Mouse (Mus musculus): ENCODE data around the gene Siae. TPM values are rescaled to one million over a fixed set of nuclear protein-coding genes. Genes with fewer than 3 reads are reported as not detected.

Gene Siae
- polyA plus RNA-seq, 1 experiment, result 8.0 TPM

DNA sequence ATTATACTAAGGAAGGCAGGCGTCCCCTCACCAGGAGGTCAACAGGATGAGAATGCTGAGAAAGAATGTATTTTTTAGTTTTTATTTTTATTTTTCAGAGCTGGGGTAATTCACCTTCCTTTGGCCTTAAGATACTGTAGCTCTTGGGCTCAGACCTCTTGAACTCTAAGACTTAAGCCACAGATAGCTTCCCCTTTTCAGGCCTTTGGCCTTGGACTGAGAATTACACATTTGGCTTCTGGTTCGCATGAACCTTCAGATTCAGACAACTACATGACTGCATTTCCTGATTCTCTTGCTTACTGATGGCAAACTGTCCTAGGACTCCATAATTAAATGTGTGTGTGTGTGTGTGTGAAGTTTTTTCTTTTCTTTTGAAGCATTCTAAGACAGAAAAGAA is 43.1 kb downstream of the Siae start:
- 88% methylated on average over 2 of the region's 2 CpGs for WGBS

DNA sequence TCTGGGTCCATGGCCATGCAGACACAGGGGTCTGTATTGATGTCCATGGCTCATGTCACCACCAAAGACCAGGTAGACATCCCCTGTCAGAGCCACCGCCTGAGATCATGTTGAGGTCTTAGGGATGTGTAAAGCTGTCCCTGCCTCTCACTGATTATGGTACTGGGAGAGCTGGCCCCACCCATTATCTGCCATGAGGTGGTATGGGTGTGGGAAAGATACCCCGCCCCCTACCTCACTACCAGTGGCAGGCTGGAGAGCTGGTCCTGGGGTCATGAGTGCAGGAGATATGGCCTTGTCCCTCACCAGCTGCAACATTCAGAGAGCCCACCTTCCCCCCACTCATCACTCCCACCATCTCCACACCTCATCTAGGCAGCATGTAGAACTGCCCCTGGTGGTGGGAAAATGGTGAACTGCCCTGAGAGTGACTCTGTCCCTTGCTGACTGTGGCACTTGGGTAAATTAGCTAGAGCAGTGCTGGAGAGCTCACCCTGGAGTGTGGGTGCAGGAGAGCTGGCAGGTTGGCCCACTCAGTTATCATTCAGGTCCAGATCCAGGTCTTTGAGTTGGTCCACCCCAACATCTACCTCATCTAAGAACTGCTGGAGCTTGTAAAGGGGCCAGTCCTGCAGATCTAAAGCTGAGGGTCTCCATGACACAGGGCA is 45.2 kb downstream of the Siae start:
- Histone ChIP-seq H3K27me3 (ENCODE audit: control insufficient read depth, insufficient read depth, low read length) (no peaks in the 10 kb centered on the region; the same call in 1 of the 2 replicates), H3K27ac (ENCODE audit: insufficient read depth, low read depth, low read length) (no peak overlapping the region), H3K4me3 (ENCODE audit: low read depth, low read length) (no peak overlapping the region), H3K36me3 (ENCODE audit: control insufficient read depth, insufficient read depth, low read length) (no peaks in the 10 kb centered on the region), H3K4me1 (ENCODE audit: control insufficient read depth, insufficient read depth, insufficient read length, low read length) (no peaks in the 10 kb centered on the region)
- TF ChIP-seq POLR2A (IDR thresholded peaks at IDR 0.05; ENCODE audit: low read depth, low read length) (no peak), CTCF (IDR thresholded peaks at IDR 0.05; ENCODE audit: extremely low read depth, insufficient read length, insufficient replicate concordance, low read depth, low read length) (no peak)
- WGBS, result 86% methylated on average over 2 of the region's 2 CpGs

More for the DNA sequence above, 43.1 kb downstream of the Siae start:
- no peak overlapping the region for H3K4me3 ChIP-seq (ENCODE audit: low read depth, low read length)
- H3K27ac ChIP-seq (ENCODE audit: insufficient read depth, low read depth, low read length), result no peak overlapping the region
- TF ChIP-seq POLR2A (IDR thresholded peaks at IDR 0.05; ENCODE audit: low read depth, low read length) (no peak), CTCF (IDR thresholded peaks at IDR 0.05; ENCODE audit: extremely low read depth, insufficient read length, insufficient replicate concordance, low read depth, low read length) (no peak)
- no peaks in the 10 kb centered on the region for H3K36me3 ChIP-seq (ENCODE audit: control insufficient read depth, insufficient read depth, low read length)
- H3K27me3 ChIP-seq (ENCODE audit: control insufficient read depth, insufficient read depth, low read length), result no peaks in the 10 kb centered on the region; the same call in 1 of the 2 replicates
- H3K4me1 ChIP-seq (ENCODE audit: control insufficient read depth, insufficient read depth, insufficient read length, low read length), result no peaks in the 10 kb centered on the region

DNA sequence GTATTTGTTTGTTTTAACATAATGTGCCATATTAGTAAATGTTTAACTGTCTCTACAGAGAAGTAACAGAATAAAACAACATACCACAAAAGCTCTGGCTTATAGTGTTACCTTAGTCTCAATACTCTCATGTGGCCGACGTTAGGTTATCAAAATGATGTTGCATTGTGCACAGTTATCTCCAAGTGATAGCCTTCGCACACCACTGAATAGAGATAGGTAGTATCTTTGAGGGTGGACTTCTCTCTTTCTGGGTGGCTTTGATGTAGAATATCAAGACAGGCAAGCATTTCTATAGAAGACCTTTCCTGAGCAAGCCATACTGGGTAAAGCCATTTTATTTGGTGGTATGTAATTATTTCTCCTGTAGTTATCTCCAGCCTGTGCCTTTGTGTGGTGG is 49.6 kb downstream of the Siae start:
- no peak for TF ChIP-seq POLR2A (IDR thresholded peaks at IDR 0.05; ENCODE audit: low read depth, low read length)
- TF ChIP-seq CTCF (IDR thresholded peaks at IDR 0.05; ENCODE audit: extremely low read depth, insufficient read length, insufficient replicate concordance, low read depth, low read length), result no peak
- Histone ChIP-seq H3K4me3 (ENCODE audit: low read depth, low read length) (no peak overlapping the region), H3K36me3 (ENCODE audit: control insufficient read depth, insufficient read depth, low read length) (no peaks in the 10 kb centered on the region), H3K27ac (ENCODE audit: insufficient read depth, low read depth, low read length) (no peak overlapping the region), H3K27me3 (ENCODE audit: control insufficient read depth, insufficient read depth, low read length) (no peaks in the 10 kb centered on the region; the same call in 1 of the 2 replicates), H3K4me1 (ENCODE audit: control insufficient read depth, insufficient read depth, insufficient read length, low read length) (no peaks in the 10 kb centered on the region)
- 85% methylated on average over 3 of the region's 3 CpGs for WGBS

DNA sequence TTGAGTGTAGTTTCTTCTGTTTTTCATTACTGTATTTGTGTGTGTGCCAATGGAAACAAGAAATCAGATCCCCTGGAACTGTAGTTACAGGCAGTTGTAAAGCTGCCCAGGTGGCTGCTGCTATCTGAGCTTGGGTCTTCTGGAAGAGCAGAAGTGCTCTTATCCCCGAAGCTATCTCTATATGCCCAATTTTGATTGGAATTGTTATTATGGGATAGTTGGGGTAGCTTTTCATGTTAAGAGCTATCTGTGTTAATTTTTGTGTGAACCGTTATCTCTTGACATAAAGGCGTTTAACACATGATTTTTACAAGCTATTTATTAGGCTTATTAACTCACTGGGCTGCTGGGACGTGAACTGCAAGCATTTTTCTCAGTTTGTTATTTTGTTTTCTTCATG is 54.1 kb downstream of the Siae start:
- H3K27ac ChIP-seq (ENCODE audit: insufficient read depth, low read depth, low read length), result no peak overlapping the region
- no peaks in the 10 kb centered on the region for H3K27me3 ChIP-seq (ENCODE audit: control insufficient read depth, insufficient read depth, low read length)
- H3K36me3 ChIP-seq (ENCODE audit: control insufficient read depth, insufficient read depth, low read length), result no peaks in the 10 kb centered on the region
- H3K4me3 ChIP-seq (ENCODE audit: low read depth, low read length), result no peak overlapping the region
- WGBS, result 52% methylated on average over 4 of the region's 4 CpGs
- TF ChIP-seq POLR2A (IDR thresholded peaks at IDR 0.05; ENCODE audit: low read depth, low read length) (no peak), CTCF (IDR thresholded peaks at IDR 0.05; ENCODE audit: extremely low read depth, insufficient read length, insufficient replicate concordance, low read depth, low read length) (no peak)
- no peaks in the 10 kb centered on the region for H3K4me1 ChIP-seq (ENCODE audit: control insufficient read depth, insufficient read depth, insufficient read length, low read length)

DNA sequence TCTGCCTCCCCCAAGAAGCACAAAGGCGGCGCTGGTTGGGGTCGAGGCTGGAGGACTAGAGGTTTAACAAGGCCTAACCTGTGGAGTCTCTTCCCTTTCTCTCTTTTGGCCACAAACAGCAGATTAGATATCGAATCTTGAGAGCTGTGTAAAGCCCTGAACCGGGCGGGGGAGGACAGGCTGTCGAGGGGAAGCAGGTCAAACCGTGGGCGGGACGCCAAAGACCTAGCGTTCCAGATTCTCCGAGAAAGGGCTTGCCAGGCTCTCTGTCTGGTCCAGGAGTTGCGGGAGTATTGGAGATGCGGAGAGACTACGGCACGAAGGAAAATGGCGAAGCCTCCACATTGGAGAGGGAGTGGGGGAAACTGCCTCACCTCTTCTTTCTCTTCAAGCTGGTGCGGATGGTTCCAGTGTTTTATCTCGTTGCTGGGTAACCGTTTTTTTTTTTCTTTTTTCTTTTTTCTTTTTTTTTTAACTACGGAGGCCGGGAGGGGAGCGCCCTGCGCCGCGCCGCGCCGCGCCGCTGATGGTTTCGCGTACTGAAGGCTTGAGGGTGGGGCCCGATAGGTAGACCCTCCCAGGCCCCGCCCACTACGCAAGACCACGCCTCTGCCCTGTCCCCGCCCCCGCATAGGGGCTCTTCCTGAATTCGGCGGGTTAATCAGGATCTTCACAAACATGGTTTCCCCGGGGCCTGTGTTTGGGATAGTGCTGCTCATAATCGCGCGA is 57.8 kb downstream of the Siae start, which contains the start of gene Spa17:
Gene Spa17 (minus strand): TSS at position 541 of the 729 bp plus-strand sequence.
- peak within 1 kb of the TSS; percentile 83 for H3K4me3 ChIP-seq (ENCODE audit: low read depth, low read length)
- 0 out of 2 replicates have a peak, but pooled peaks cover 1% of the 10 kb centered on the region for H3K36me3 ChIP-seq (ENCODE audit: control insufficient read depth, insufficient read depth, low read length)
- H3K4me1 ChIP-seq (ENCODE audit: control insufficient read depth, insufficient read depth, insufficient read length, low read length), result no peaks in the 10 kb centered on the region
- TF ChIP-seq CTCF (IDR thresholded peaks at IDR 0.05; ENCODE audit: extremely low read depth, insufficient read length, insufficient replicate concordance, low read depth, low read length) (no peak), POLR2A (IDR thresholded peaks at IDR 0.05; ENCODE audit: low read depth, low read length) (no peak; the same call in 1 of the 2 replicates)
- WGBS, result under 1% methylated on average over 45 of the region's 45 CpGs
- H3K27me3 ChIP-seq (ENCODE audit: control insufficient read depth, insufficient read depth, low read length), result no peaks in the 10 kb centered on the region
- H3K27ac ChIP-seq (ENCODE audit: insufficient read depth, low read depth, low read length), result peak within 1 kb of the TSS; percentile 69

DNA sequence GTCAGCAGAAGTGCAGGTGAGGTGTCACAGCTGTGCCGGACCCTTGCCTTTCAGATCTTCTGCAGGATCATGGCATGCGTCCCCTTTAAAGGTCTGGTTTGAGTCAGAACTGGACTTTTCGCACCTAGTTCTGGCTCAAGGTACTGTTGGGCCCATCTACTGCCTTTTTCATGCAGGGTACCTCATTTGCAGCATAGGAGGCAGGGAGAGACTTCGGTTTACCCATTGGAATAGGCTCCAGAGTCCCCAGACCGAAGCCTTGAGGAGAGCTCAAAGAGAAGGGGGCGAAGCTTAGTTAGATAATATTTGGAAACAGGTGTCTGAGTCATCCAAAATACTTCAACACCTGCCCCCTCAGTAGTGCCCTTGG is 58.4 kb downstream of the Siae start:
- Histone ChIP-seq H3K36me3 (ENCODE audit: control insufficient read depth, insufficient read depth, low read length) (0 out of 2 replicates have a peak, but pooled peaks cover 1% of the 10 kb centered on the region), H3K4me3 (ENCODE audit: low read depth, low read length) (peak overlapping the region; percentile 83), H3K4me1 (ENCODE audit: control insufficient read depth, insufficient read depth, insufficient read length, low read length) (no peaks in the 10 kb centered on the region), H3K27ac (ENCODE audit: insufficient read depth, low read depth, low read length) (peak overlapping the region; percentile 69), H3K27me3 (ENCODE audit: control insufficient read depth, insufficient read depth, low read length) (no peaks in the 10 kb centered on the region)
- TF ChIP-seq CTCF (IDR thresholded peaks at IDR 0.05; ENCODE audit: extremely low read depth, insufficient read length, insufficient replicate concordance, low read depth, low read length) (no peak), POLR2A (IDR thresholded peaks at IDR 0.05; ENCODE audit: low read depth, low read length) (no peak)
- WGBS, result 12% methylated on average over 6 of the region's 6 CpGs

DNA sequence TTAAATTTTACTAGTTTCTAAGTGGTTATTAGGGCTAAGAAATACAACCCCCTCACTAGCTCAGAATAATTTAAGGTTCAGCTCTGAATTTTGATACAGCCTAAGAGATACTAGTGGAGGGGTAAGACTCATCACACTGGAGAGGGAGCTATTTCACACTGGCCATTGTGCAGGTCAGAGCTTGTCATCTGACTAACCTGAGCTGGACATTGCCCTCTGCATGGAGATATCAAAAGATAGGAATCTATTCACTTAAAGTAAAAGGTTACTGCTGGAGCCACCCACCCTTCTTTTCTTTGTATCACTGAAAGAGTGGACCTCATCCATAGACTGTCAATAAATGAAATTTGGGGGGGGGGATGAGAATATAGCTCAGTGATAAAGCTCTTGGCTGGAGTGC is 58.8 kb downstream of the Siae start:
- Histone ChIP-seq H3K4me1 (ENCODE audit: control insufficient read depth, insufficient read depth, insufficient read length, low read length) (no peaks in the 10 kb centered on the region), H3K4me3 (ENCODE audit: low read depth, low read length) (peak overlapping the region; percentile 83; the same call in 1 of the 2 replicates), H3K27ac (ENCODE audit: insufficient read depth, low read depth, low read length) (peak overlapping the region; percentile 69), H3K27me3 (ENCODE audit: control insufficient read depth, insufficient read depth, low read length) (no peaks in the 10 kb centered on the region), H3K36me3 (ENCODE audit: control insufficient read depth, insufficient read depth, low read length) (0 out of 2 replicates have a peak, but pooled peaks cover 1% of the 10 kb centered on the region)
- TF ChIP-seq POLR2A (IDR thresholded peaks at IDR 0.05; ENCODE audit: low read depth, low read length) (no peak), CTCF (IDR thresholded peaks at IDR 0.05; ENCODE audit: extremely low read depth, insufficient read length, insufficient replicate concordance, low read depth, low read length) (no peak)
